Mouse (Mus musculus): ENCODE data around the gene Surf6. TPM values are rescaled to one million over a fixed set of nuclear protein-coding genes. Genes with fewer than 3 reads are reported as not detected.

Gene Surf6
- 34.2 and 34.7 TPM in 2 replicates for polyA plus RNA-seq (2015; fragmentation: Nextera tagmentation; extraction: Ambion mirVana)

DNA sequence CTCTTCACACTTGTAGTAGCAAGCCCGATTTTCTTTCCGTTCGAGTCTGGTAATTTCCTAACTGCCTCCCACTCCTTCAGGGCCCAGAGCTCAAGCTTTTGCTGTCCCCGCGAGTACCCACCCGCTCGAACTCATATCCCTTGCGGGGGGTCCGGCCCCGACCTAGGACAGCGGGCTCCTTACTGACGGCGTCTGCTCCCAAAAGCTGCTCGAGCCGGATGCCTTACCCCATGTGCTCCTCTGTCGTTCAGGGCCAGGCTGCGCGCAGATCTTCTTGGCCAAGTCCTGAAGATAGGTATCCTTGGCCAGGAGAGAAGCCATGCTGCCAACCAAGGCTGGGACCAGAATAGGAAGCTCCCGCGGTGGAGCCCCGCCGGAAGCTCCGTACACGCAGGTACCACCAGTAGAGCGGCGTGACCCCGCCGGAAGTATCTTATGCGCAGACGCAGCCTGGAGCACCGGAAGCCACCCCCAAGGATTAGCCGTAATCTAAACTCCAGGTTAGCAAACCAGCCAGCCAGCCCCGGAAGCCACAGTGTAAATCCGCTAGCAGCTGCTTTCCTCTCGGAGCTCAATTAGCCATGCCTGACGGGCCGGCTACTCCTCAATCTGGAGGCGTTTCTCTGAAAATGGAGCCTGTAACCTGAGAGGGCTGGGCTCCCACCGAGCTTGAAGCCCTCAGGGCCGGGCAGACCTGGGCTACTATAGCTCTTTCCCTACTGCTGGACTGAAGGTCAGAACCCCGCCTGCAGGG, at the start of gene Surf6:
TSS of gene Surf6 (minus strand) at position 413 of the 754 bp plus-strand sequence.
- Histone ChIP-seq H3K9me3 (ENCODE audit: low read length) (no peaks in the 10 kb centered on the region), H3K4me1 (ENCODE audit: insufficient read depth, low read length) (peaks cover 28% of the 10 kb centered on the region), H3K4me2 (replicated peaks; ENCODE audit: low read depth, low read length) (peak within 1 kb of the TSS; percentile 71), H3K36me3 (ENCODE audit: insufficient read depth, low read length) (peaks cover 42% of the 10 kb centered on the region), H3K9ac (replicated peaks; ENCODE audit: low read length) (peak within 1 kb of the TSS; percentile 77), H3K27ac (ENCODE audit: low read length) (peak within 1 kb of the TSS; percentile 94), H3K4me3 (ENCODE audit: low read length) (peak within 1 kb of the TSS; percentile 64), H3K27me3 (ENCODE audit: insufficient read depth, low read length) (no peaks in the 10 kb centered on the region)
- WGBS, result under 1% methylated on average over 41 of the region's 41 CpGs
- ATAC-seq (ENCODE audit: low FRiP score, low TSS enrichment), result peak; percentile 94

DNA sequence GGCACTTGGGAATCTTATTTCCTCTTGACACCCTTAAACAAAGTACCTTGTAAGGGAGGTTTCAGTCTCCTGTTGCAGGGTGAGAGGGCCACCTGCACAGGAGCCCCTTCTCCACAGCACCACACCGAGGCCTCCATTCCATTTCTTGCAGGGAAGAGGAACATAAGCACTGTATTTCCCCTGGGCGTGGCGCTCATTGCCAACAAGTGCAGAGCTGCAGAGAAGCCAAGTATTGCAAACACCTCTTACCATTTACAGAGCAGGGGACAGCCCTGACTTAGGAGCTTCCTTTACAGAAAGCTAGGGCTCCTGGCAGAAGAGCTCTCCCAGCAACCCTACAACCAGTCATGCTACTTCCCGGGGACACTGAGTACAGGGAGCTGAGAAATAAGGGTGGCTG, 49.5 kb upstream of the Surf6 start:
- ATAC-seq (ENCODE audit: low FRiP score, low TSS enrichment), result no peak
- H3K36me3 ChIP-seq (ENCODE audit: insufficient read depth, low read length), result peaks cover 52% of the 10 kb centered on the region
- H3K9me3 ChIP-seq (ENCODE audit: low read length), result no peaks in the 10 kb centered on the region
- WGBS, result 96% methylated on average over 4 of the region's 4 CpGs
- H3K27me3 ChIP-seq (ENCODE audit: insufficient read depth, low read length), result no peaks in the 10 kb centered on the region
- H3K4me3 ChIP-seq (ENCODE audit: low read length), result no peak overlapping the region
- no peak overlapping the region for H3K27ac ChIP-seq (ENCODE audit: low read length)
- H3K4me2 ChIP-seq (replicated peaks; ENCODE audit: low read depth, low read length), result no peak overlapping the region
- no peak overlapping the region for H3K9ac ChIP-seq (replicated peaks; ENCODE audit: low read length)
- no peaks in the 10 kb centered on the region for H3K4me1 ChIP-seq (ENCODE audit: insufficient read depth, low read length)

DNA sequence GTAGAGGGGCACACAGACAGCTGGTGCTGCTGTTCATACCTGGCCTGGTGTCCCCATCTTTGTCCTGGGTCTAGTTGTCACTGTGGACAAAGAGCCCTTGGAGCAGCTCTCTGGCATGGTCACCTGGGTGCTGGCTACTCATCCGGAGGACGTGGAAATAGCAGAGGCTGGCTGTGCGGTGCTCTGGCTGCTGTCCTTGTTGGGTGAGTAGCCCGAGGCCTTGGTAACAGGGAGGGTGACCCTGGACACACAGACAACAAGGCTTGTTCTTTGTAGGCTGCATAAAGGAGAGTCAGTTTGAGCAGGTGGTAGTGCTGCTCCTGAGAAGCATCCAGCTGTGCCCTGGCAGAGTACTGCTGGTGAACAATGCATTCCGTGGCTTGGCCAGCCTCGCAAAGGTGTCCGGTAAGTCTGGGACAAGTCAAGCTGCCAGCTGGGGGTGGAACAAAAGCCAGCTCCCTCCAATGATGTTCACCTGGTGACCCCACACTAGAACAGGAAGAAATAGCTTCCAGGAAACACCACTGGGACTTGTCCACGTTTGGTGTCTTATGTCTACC, 48.7 kb upstream of the Surf6 start:
- no peak overlapping the region for H3K4me3 ChIP-seq (ENCODE audit: low read length)
- H3K9ac ChIP-seq (replicated peaks; ENCODE audit: low read length), result no peak overlapping the region
- peaks cover 46% of the 10 kb centered on the region for H3K36me3 ChIP-seq (ENCODE audit: insufficient read depth, low read length)
- H3K4me2 ChIP-seq (replicated peaks; ENCODE audit: low read depth, low read length), result no peak overlapping the region
- H3K4me1 ChIP-seq (ENCODE audit: insufficient read depth, low read length), result no peaks in the 10 kb centered on the region
- no peaks in the 10 kb centered on the region for H3K27me3 ChIP-seq (ENCODE audit: insufficient read depth, low read length)
- no peak overlapping the region for H3K27ac ChIP-seq (ENCODE audit: low read length)
- WGBS, result 89% methylated on average over 8 of the region's 8 CpGs
- H3K9me3 ChIP-seq (ENCODE audit: low read length), result no peaks in the 10 kb centered on the region
- ATAC-seq (ENCODE audit: low FRiP score, low TSS enrichment), result no peak

- ATAC-seq (ENCODE audit: low FRiP score, low TSS enrichment), result no peak
These were observed 47.7 kb upstream of the Surf6 start for GRCm38 (mm10) chr2:26950411-26950810.

GRCm38 (mm10) chr2:26943253-26943652, 40.6 kb upstream of the Surf6 start:
- no peaks in the 10 kb centered on the region for H3K4me1 ChIP-seq (ENCODE audit: insufficient read depth, low read length)
- ATAC-seq (ENCODE audit: low FRiP score, low TSS enrichment), result no peak
- WGBS, result 74% methylated on average over 3 of the region's 3 CpGs
- H3K4me3 ChIP-seq (ENCODE audit: low read length), result no peak overlapping the region
- H3K27me3 ChIP-seq (ENCODE audit: insufficient read depth, low read length), result no peaks in the 10 kb centered on the region
- no peak overlapping the region for H3K9ac ChIP-seq (replicated peaks; ENCODE audit: low read length)
- no peak overlapping the region for H3K4me2 ChIP-seq (replicated peaks; ENCODE audit: low read depth, low read length)
- no peaks in the 10 kb centered on the region for H3K9me3 ChIP-seq (ENCODE audit: low read length)
- H3K36me3 ChIP-seq (ENCODE audit: insufficient read depth, low read length), result no peaks in the 10 kb centered on the region
- no peak overlapping the region for H3K27ac ChIP-seq (ENCODE audit: low read length)

More at GRCm38 (mm10) chr2:26950411-26950810, 47.7 kb upstream of the Surf6 start:
- Histone ChIP-seq H3K4me3 (ENCODE audit: low read length) (no peak overlapping the region), H3K27ac (ENCODE audit: low read length) (no peak overlapping the region), H3K9ac (replicated peaks; ENCODE audit: low read length) (no peak overlapping the region), H3K9me3 (ENCODE audit: low read length) (no peaks in the 10 kb centered on the region), H3K4me1 (ENCODE audit: insufficient read depth, low read length) (no peaks in the 10 kb centered on the region), H3K27me3 (ENCODE audit: insufficient read depth, low read length) (no peaks in the 10 kb centered on the region), H3K36me3 (ENCODE audit: insufficient read depth, low read length) (peaks cover 36% of the 10 kb centered on the region), H3K4me2 (replicated peaks; ENCODE audit: low read depth, low read length) (no peak overlapping the region)
- 86% methylated on average over 2 of the region's 2 CpGs for WGBS

DNA sequence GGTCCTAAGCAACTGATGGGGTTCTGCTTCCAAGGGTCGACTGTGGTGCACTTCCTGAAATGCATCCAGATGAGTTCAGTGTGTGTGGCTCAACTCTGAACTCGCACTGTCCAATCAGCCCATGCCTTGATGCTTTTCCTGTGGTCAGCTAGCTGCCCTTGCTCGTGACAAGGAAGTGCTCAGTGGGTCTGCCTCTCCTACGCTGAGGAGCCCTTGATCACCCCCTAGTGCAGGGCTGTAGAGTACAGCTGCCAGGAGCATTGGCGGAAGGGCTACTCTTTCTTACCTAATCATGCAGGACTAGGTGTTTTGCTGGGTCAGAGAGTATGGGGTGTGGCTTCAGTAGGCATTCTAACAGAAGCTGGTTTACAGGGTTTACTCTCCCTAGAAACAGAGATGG, 38.9 kb upstream of the Surf6 start:
- no peak for ATAC-seq (ENCODE audit: low FRiP score, low TSS enrichment)
- H3K36me3 ChIP-seq (ENCODE audit: insufficient read depth, low read length), result no peaks in the 10 kb centered on the region
- WGBS, result 42% methylated on average over 5 of the region's 5 CpGs

DNA sequence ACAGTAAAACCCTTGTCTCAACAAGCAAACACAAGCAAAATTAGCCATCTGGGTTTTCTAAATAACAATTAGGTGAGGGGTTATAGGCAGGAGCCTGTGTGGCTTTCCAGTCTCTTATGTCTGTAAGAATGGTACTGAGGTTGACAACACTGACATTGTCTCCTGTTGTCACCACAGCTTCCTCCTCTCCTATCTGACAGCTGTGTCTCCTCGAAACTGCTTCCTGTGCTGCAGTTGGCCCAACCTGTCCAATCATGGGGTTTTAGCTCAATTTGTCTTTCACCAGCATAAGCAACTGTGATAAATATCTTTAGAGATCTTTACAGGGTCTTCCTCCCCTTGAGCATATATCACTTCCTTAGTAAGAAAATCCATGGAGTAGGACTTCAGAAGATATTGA, 33.7 kb upstream of the Surf6 start:
- WGBS, result 65% methylated on average over 1 of the region's 1 CpGs
- H3K27ac ChIP-seq (ENCODE audit: low read length), result no peak overlapping the region
- no peaks in the 10 kb centered on the region for H3K36me3 ChIP-seq (ENCODE audit: insufficient read depth, low read length)
- no peak overlapping the region for H3K9ac ChIP-seq (replicated peaks; ENCODE audit: low read length)
- no peak overlapping the region for H3K4me3 ChIP-seq (ENCODE audit: low read length)
- no peak for ATAC-seq (ENCODE audit: low FRiP score, low TSS enrichment)
- H3K4me1 ChIP-seq (ENCODE audit: insufficient read depth, low read length), result peaks cover 12% of the 10 kb centered on the region
- no peaks in the 10 kb centered on the region for H3K9me3 ChIP-seq (ENCODE audit: low read length)
- H3K27me3 ChIP-seq (ENCODE audit: insufficient read depth, low read length), result no peaks in the 10 kb centered on the region
- no peak overlapping the region for H3K4me2 ChIP-seq (replicated peaks; ENCODE audit: low read depth, low read length)

More for the DNA sequence above, 38.9 kb upstream of the Surf6 start:
- Histone ChIP-seq H3K27ac (ENCODE audit: low read length) (no peak overlapping the region), H3K4me3 (ENCODE audit: low read length) (no peak overlapping the region), H3K4me2 (replicated peaks; ENCODE audit: low read depth, low read length) (no peak overlapping the region), H3K9ac (replicated peaks; ENCODE audit: low read length) (no peak overlapping the region), H3K27me3 (ENCODE audit: insufficient read depth, low read length) (no peaks in the 10 kb centered on the region), H3K4me1 (ENCODE audit: insufficient read depth, low read length) (no peaks in the 10 kb centered on the region), H3K9me3 (ENCODE audit: low read length) (no peaks in the 10 kb centered on the region)

GRCm38 (mm10) chr2:26935286-26935685, 32.6 kb upstream of the Surf6 start:
- Histone ChIP-seq H3K4me1 (ENCODE audit: insufficient read depth, low read length) (peaks cover 20% of the 10 kb centered on the region), H3K4me3 (ENCODE audit: low read length) (no peak overlapping the region), H3K9me3 (ENCODE audit: low read length) (no peaks in the 10 kb centered on the region), H3K9ac (replicated peaks; ENCODE audit: low read length) (no peak overlapping the region), H3K4me2 (replicated peaks; ENCODE audit: low read depth, low read length) (no peak overlapping the region), H3K27ac (ENCODE audit: low read length) (no peak overlapping the region), H3K27me3 (ENCODE audit: insufficient read depth, low read length) (no peaks in the 10 kb centered on the region), H3K36me3 (ENCODE audit: insufficient read depth, low read length) (peaks cover 9% of the 10 kb centered on the region)
- ATAC-seq (ENCODE audit: low FRiP score, low TSS enrichment), result no peak
- 86% methylated on average over 2 of the region's 2 CpGs for WGBS

GRCm38 (mm10) chr2:26933304-26934055, 30.8 kb upstream of the Surf6 start, which contains the start of the genes Surf4 and Stkld1:
Gene Surf4, minus strand, starts transcription at chr2:26933928.
Gene Stkld1, plus strand, starts transcription at chr2:26934047.
- peak; percentile 96 for ATAC-seq (ENCODE audit: low FRiP score, low TSS enrichment)
- Histone ChIP-seq H3K9me3 (ENCODE audit: low read length) (no peaks in the 10 kb centered on the region), H3K9ac (replicated peaks; ENCODE audit: low read length) (peak within 1 kb of the TSS; percentile 99), H3K36me3 (ENCODE audit: insufficient read depth, low read length) (peaks cover 21% of the 10 kb centered on the region), H3K4me2 (replicated peaks; ENCODE audit: low read depth, low read length) (peak within 1 kb of the TSS; percentile 75), H3K4me1 (ENCODE audit: insufficient read depth, low read length) (peaks cover 20% of the 10 kb centered on the region), H3K27ac (ENCODE audit: low read length) (peak within 1 kb of the TSS; percentile 93), H3K4me3 (ENCODE audit: low read length) (peak within 1 kb of the TSS; percentile 68), H3K27me3 (ENCODE audit: insufficient read depth, low read length) (no peaks in the 10 kb centered on the region)
- WGBS, result under 1% methylated on average over 51 of the region's 70 CpGs
